In the genomic region with DNA sequence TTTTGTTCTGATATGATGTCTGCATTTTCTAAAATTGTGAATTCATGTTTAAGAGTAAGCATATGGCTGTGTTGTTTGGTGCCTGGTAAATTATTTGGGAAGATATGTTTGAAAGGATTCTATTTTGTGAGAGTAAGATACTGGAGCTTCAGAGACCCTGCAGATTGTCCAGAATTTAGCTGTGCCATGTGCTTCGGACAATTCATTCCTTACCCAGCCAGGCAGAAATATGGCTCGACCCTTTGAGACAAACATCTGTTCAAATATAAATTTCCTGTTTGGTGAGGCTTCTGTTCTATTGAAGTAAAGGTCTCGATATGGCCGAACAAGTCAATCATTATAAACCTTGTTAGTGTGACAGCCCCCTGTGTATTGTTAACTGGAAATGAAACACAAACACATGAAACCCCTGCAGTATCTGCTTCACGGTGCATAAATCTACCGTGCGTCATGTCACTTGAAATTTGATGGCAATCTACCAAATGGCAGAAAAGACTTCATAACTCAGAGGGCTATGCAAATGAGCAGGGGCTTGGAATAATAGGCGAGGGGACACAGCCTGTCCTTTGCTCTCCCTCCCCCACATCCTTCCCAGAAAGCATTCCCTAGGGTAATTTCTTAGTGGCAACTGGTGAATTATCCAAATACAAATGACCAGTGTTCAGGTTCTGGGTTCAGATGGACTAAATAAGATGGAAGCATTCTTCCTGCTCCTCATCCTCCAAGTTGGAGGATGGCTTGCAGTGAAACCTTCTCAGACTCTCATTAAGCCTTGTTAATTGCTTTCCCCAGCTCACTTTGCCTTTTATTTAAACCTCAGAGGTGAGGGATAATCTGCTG, we compare ENCODE assay signal across 12 mouse cellular contexts.
A peak's percentile ranks its signal among the peaks of the same experiment; 100 is the strongest.
DNase-seq lines count a peak whose midpoint lies in the region; ATAC-seq lines count a peak whose summit lies in the region.
"Had no signal": no experiment of that assay in that cellular context is flagged by ENCODE, and none has a peak within 500 bp of the region (broad histone marks: within the 10 kb centered on the region; RNA-seq: fewer than 3 reads in every experiment).

No protein-coding gene starts in this region.

- no peak overlapping the region; the same call in 1 of the 2 replicates for H3K4me2 ChIP-seq in hindbrain, embryonic 14.5 days (replicated peaks)

- no peaks in the 10 kb centered on the region for H3K36me3 ChIP-seq in hindbrain, embryonic 14.5 days (replicated peaks; ENCODE audit: control insufficient read depth, insufficient read depth)
- H3K36me3 ChIP-seq: heart, embryonic 10.5 days had no signal

- H3K27me3 ChIP-seq in hindbrain, embryonic 14.5 days (ENCODE audit: control insufficient read depth, insufficient read depth, low read length): no peaks in the 10 kb centered on the region
- H3K27me3 ChIP-seq: megakaryocyte, embryonic 14.5 days had no signal

- peak; percentile 79 for ATAC-seq in hindbrain, embryonic 14.5 days (ENCODE audit: low FRiP score)
- ATAC-seq: inflammation-experienced regulatory T-cells, adult 6 months had no signal

- no peak overlapping the region for H3K9ac ChIP-seq in hindbrain, embryonic 14.5 days

- H3K4me1 ChIP-seq in hindbrain, embryonic 14.5 days (replicated peaks; ENCODE audit: control insufficient read depth, insufficient read depth, low read length): peaks cover 6% of the 10 kb centered on the region; the same call in 1 of the 2 replicates
- H3K4me1 ChIP-seq: heart, embryonic 10.5 days; megakaryocyte, embryonic 14.5 days had no signal

- 7% methylated on average over 8 of the region's 8 CpGs for WGBS in hindbrain, embryonic 14.5 days

- no peak overlapping the region for H3K4me3 ChIP-seq in hindbrain, embryonic 14.5 days (replicated peaks; ENCODE audit: low read length)
- H3K4me3 ChIP-seq: heart, embryonic 10.5 days; layer of hippocampus, adult 2 months; megakaryocyte, embryonic 14.5 days had no signal

- 0 out of 2 replicates have a peak overlapping the region, but pooled peaks have one; percentile 28 for H3K27ac ChIP-seq in hindbrain, embryonic 14.5 days
- H3K27ac ChIP-seq: heart, embryonic 10.5 days; layer of hippocampus, adult 2 months had no signal

- DNase-seq in brain, embryonic 18.5 days (ENCODE audit: low read depth, low spot score): peak; percentile 3
- peak; percentile 4 for DNase-seq in embryo, embryonic 9.5 days (ENCODE audit: extremely low spot score)
- peak; percentile 53 for DNase-seq in hindbrain, embryonic 14.5 days (ENCODE audit: low spot score)
- DNase-seq in neural tube, embryonic 10.5 days (ENCODE audit: extremely low spot score, low spot score): peak; percentile 17
- no peak for DNase-seq in ovary, adult 18-20 months (ENCODE audit: low spot score)
- no peak for DNase-seq in thymus, postnatal 36 days
- no peak for DNase-seq in frontal cortex, postnatal 36 days (ENCODE audit: low spot score in 2 of 2)
- DNase-seq: cerebellum, postnatal 36 days had no signal

- H3K9me3 ChIP-seq in hindbrain, embryonic 14.5 days (ENCODE audit: control insufficient read depth, low read length): no peaks in the 10 kb centered on the region
- H3K9me3 ChIP-seq: heart, embryonic 10.5 days; megakaryocyte, embryonic 14.5 days had no signal

Comparison
In these comparisons a context has a peak if more than half of its experiments do, and no peak if none do; other contexts are left out.
1. DNase-seq: peak in brain, embryonic 18.5 days (single experiment), embryo, embryonic 9.5 days (single experiment), hindbrain, embryonic 14.5 days (single experiment) and neural tube, embryonic 10.5 days (single experiment); none in ovary, adult 18-20 months (single experiment), thymus, postnatal 36 days (0 of 2) and frontal cortex, postnatal 36 days (0 of 2).